Mouse (Mus musculus) G1E-ER4 (cell line): ENCODE results near the gene Ccnf. TPM values are rescaled to one million over a fixed set of nuclear protein-coding genes. Genes with fewer than 3 reads are reported as not detected.

Source experiments
- GATA1 ChIP-seq: IDR thresholded peaks from one replicate; pipeline ENCODE4 v1.8.0; 2012; ENCODE audit warnings: low read length, inconsistent platforms
- polyA plus RNA-seq: library from polyadenylated mRNA; stranded (reverse); fragments of >175 nt; gene quantifications from 2 replicates; pipeline ENCODE4 v1.2.3, GENCODE M21; 2012

Ccnf gene
- polyA plus RNA-seq, 1 experiment = 66.1 TPM

GRCm38 (mm10) chr17:24243311-24243969 is 7.8 kb downstream of the Ccnf start:
- TF ChIP-seq GATA1 = no peak

- no peak for TF ChIP-seq GATA1
Observed at GRCm38 (mm10) chr17:24236921-24237320, 14.4 kb downstream of the Ccnf start.

GRCm38 (mm10) chr17:24236479-24236878 is 14.8 kb downstream of the Ccnf start:
- no peak for TF ChIP-seq GATA1

- TF ChIP-seq GATA1 = no peak
Observed at GRCm38 (mm10) chr17:24227941-24228340, 23.3 kb downstream of the Ccnf start.

DNA sequence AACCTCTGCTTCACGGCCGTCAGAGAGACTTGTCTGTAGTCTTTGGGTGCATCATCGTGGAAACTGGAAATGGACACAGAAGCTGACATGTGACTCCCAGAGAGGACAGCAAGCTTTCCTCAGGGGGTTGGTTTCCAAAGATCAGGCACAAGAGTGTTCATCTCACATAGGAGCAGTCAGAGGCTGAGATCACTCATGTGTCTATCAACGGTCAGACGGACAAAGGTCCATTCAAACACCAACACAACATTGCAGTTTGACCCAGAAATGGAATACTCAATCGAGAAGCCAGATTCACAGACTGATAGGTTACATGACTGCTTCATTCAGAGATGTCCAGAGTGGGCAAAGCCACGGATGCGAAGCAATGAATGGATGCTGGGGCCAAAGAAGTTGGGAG is 24.6 kb downstream of the Ccnf start:
- TF ChIP-seq GATA1 = no peak

- TF ChIP-seq GATA1 = no peak
Observed at GRCm38 (mm10) chr17:24225851-24226250, 25.4 kb downstream of the Ccnf start.

- TF ChIP-seq GATA1 = no peak
Observed at GRCm38 (mm10) chr17:24224741-24225140, 26.5 kb downstream of the Ccnf start.

GRCm38 (mm10) chr17:24223513-24223912 is 27.8 kb downstream of the Ccnf start:
- no peak for TF ChIP-seq GATA1

DNA sequence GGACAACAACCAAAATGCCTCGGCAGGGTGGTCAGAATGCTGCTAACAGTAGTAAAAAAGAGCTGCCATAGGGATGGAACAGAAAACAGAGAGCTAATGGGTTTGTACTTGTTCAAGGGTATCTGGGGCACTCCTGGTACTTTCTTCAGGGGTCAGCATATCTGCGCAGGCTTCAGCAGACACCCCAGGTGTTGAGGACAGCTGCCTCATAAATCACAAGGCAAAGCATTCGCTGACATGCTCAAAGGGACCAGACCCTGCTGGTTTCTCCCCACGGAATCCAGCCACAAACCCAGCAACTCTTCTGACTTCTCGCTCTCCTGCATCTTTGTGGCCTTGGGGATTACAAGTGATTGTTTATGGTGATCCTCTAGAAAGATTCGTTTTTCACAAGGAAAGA is 28.6 kb downstream of the Ccnf start:
- TF ChIP-seq GATA1 = no peak

DNA sequence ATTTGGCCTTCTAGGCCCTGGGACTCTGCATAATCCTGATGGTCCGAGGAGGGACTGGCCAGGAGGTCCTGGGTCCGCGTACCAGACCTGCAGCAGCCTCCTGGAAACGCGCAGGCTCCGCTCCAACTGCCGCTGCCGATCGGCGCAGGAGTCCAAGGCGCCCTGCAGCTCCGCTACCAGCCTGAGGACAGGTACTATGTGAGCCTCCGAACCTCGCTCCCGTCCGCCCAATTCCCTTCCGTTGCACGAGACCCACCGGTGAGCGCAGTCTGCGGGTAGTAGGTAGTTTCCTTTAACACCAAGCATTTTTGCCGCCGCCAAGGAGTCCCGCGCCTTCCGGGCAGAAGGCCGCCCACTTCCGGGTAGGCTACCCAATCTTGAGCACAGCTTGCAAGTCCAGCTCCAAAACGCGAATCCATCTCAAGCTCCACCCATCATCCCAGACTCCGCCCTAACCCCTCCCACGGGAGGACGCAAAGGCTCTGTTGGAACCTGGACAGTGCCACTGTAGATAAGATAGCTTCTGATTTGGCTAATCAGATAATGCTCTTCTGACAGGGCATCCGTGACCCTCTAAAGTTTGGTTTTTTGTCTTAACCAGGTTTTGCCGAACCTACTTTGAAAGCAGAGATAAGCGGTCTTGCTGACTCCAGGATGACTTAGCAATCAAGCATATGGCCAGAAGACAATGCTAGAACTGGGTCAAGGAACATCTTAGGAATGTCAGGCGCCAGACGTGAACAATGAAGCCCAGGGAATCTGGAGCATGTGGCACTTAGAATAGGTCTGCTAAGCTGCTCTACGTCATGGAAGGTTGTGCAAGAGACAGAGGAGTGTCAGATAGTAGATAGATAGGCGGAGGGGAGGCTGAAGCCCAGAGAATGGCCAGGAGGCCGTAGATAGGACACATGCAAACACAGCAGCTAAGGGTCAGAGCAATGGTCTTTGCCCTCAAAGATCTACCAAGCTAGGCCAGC is 30.6 kb downstream of the Ccnf start, which contains the start of gene Tedc2:
Gene Tedc2 (minus strand): TSS at position 417 of the 977 bp plus-strand sequence.
- TF ChIP-seq GATA1 = peak; percentile 96

GRCm38 (mm10) chr17:24216836-24217235 is 34.4 kb downstream of the Ccnf start:
- TF ChIP-seq GATA1 = no peak

- no peak for TF ChIP-seq GATA1
Observed at GRCm38 (mm10) chr17:24213186-24213585, 38.1 kb downstream of the Ccnf start.

DNA sequence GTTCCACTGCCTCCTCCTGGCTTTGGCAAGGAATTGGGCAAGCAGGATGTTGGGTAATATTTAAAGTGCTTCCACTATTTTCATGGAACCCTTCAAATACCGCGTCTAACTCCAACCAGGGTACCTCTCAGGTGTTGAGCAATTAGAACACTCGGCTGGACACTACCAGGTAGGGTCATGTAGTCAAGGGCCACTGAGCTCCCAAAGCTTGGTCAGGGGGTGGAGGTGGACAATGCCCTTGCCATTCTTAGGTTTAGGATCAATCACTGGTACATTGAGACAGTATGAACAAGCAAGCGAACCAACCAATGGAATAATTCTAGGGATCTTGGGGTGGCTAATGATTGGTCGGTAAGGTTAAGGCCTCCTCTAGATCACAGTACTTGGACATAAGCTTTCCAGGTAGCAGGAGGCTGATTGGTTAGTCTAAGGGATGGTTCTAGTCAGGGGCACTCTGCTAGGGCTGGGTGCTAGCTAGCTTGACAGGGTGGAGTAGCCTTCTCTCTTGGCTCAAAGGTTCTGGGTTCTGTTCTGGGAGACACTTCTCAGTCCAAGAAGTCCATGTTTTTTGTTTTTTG is 38.8 kb downstream of the Ccnf start:
- TF ChIP-seq GATA1 = no peak

- no peak for TF ChIP-seq GATA1
Observed at GRCm38 (mm10) chr17:24211631-24212440, 39.4 kb downstream of the Ccnf start.

- TF ChIP-seq GATA1 = no peak
Observed at GRCm38 (mm10) chr17:24210591-24210990, 40.7 kb downstream of the Ccnf start.
